10 mouse cellular contexts compared by ENCODE assay signal in genomic region chr11:55069023-55069422, GRCm38 (mm10). TPM values are rescaled to one million over a fixed set of nuclear protein-coding genes. Genes with fewer than 3 reads are reported as not detected.
DNase-seq lines count a peak whose midpoint lies in the region; ATAC-seq and TF ChIP-seq lines count a peak whose summit lies in the region.
"Had no signal": no experiment of that assay in that cellular context is flagged by ENCODE, and none has a peak within 500 bp of the region (broad histone marks: within the 10 kb centered on the region; RNA-seq: fewer than 3 reads in every experiment).

No protein-coding gene starts in this region.

- H3K9me3 ChIP-seq in forebrain, embryonic 13.5 days (replicated peaks): no peaks in the 10 kb centered on the region
- H3K9me3 ChIP-seq in forebrain, embryonic 12.5 days: no peaks in the 10 kb centered on the region
- H3K9me3 ChIP-seq in midbrain, embryonic 13.5 days: no peaks in the 10 kb centered on the region
- no peaks in the 10 kb centered on the region for H3K9me3 ChIP-seq in midbrain, embryonic 10.5 days (replicated peaks)
- H3K9me3 ChIP-seq in forebrain, postnatal 0 days (ENCODE audit: low read length): no peaks in the 10 kb centered on the region
- H3K9me3 ChIP-seq: megakaryocyte, embryonic 14.5 days had no signal

- ATAC-seq in forebrain, embryonic 13.5 days: peak; percentile 33; the same call in 1 of the 2 replicates
- no peak for ATAC-seq in forebrain, embryonic 12.5 days (ENCODE audit: low FRiP score)
- ATAC-seq in midbrain, embryonic 13.5 days: 0 out of 2 replicates have a peak, but pooled peaks have one; percentile 43
- ATAC-seq in forebrain, postnatal 0 days: peak; percentile 23; the same call in 1 of the 2 replicates
- ATAC-seq: Patski had no signal

- no peak overlapping the region for H3K27ac ChIP-seq in forebrain, embryonic 13.5 days
- no peak overlapping the region for H3K27ac ChIP-seq in forebrain, embryonic 12.5 days
- no peak overlapping the region for H3K27ac ChIP-seq in midbrain, embryonic 13.5 days
- no peak overlapping the region for H3K27ac ChIP-seq in midbrain, embryonic 10.5 days (replicated peaks)
- no peak overlapping the region for H3K27ac ChIP-seq in forebrain, postnatal 0 days (ENCODE audit: low read depth, low read length)

- H3K36me3 ChIP-seq in forebrain, embryonic 13.5 days (ENCODE audit: poor library complexity, severe bottlenecking): no peaks in the 10 kb centered on the region
- H3K36me3 ChIP-seq in forebrain, embryonic 12.5 days (replicated peaks): no peaks in the 10 kb centered on the region
- H3K36me3 ChIP-seq in midbrain, embryonic 13.5 days: no peaks in the 10 kb centered on the region
- H3K36me3 ChIP-seq in midbrain, embryonic 10.5 days: no peaks in the 10 kb centered on the region
- H3K36me3 ChIP-seq in forebrain, postnatal 0 days (ENCODE audit: insufficient read depth): no peaks in the 10 kb centered on the region

- H3K4me3 ChIP-seq in forebrain, embryonic 13.5 days: no peak overlapping the region
- no peak overlapping the region for H3K4me3 ChIP-seq in forebrain, embryonic 12.5 days (replicated peaks)
- no peak overlapping the region for H3K4me3 ChIP-seq in midbrain, embryonic 13.5 days (replicated peaks)
- H3K4me3 ChIP-seq in midbrain, embryonic 10.5 days: no peak overlapping the region
- no peak overlapping the region for H3K4me3 ChIP-seq in forebrain, postnatal 0 days (ENCODE audit: low read depth, low read length)
- H3K4me3 ChIP-seq: megakaryocyte, embryonic 14.5 days had no signal

- H3K9ac ChIP-seq in forebrain, embryonic 13.5 days: no peak overlapping the region
- no peak overlapping the region for H3K9ac ChIP-seq in forebrain, embryonic 12.5 days
- H3K9ac ChIP-seq in midbrain, embryonic 13.5 days (replicated peaks): no peak overlapping the region
- no peak overlapping the region for H3K9ac ChIP-seq in forebrain, postnatal 0 days

- H3K27me3 ChIP-seq in forebrain, embryonic 13.5 days: no peaks in the 10 kb centered on the region
- H3K27me3 ChIP-seq in forebrain, embryonic 12.5 days: no peaks in the 10 kb centered on the region
- no peaks in the 10 kb centered on the region for H3K27me3 ChIP-seq in midbrain, embryonic 13.5 days
- no peaks in the 10 kb centered on the region for H3K27me3 ChIP-seq in midbrain, embryonic 10.5 days (ENCODE audit: low read depth, poor library complexity, severe bottlenecking)
- no peaks in the 10 kb centered on the region for H3K27me3 ChIP-seq in forebrain, postnatal 0 days (ENCODE audit: insufficient read depth, low read length)
- H3K27me3 ChIP-seq: Patski had no signal

- no peak overlapping the region for H3K4me2 ChIP-seq in forebrain, embryonic 13.5 days
- H3K4me2 ChIP-seq in forebrain, embryonic 12.5 days: no peak overlapping the region
- no peak overlapping the region for H3K4me2 ChIP-seq in midbrain, embryonic 13.5 days (replicated peaks)
- no peak overlapping the region for H3K4me2 ChIP-seq in forebrain, postnatal 0 days (ENCODE audit: low read depth)

- 47% methylated on average over 2 of the region's 2 CpGs for WGBS in forebrain, embryonic 13.5 days
- WGBS in forebrain, embryonic 12.5 days: 45% methylated on average over 2 of the region's 2 CpGs
- 36% methylated on average over 2 of the region's 2 CpGs for WGBS in midbrain, embryonic 13.5 days
- WGBS in midbrain, embryonic 10.5 days: 44% methylated on average over 2 of the region's 2 CpGs
- 24% methylated on average over 2 of the region's 2 CpGs for WGBS in forebrain, postnatal 0 days

- no peak for DNase-seq in midbrain, embryonic 10.5 days (ENCODE audit: low spot score)
- peak; percentile 25 for DNase-seq in forebrain, postnatal 0 days
- DNase-seq in thymus, postnatal 14 days: peak; percentile 36
- DNase-seq in urinary bladder, postnatal 10 days (ENCODE audit: low spot score): no peak
- no peak for DNase-seq in cerebellum, postnatal 4 days (ENCODE audit: low spot score in 2 of 2)

- H3K4me1 ChIP-seq in forebrain, embryonic 13.5 days: no peaks in the 10 kb centered on the region
- H3K4me1 ChIP-seq in forebrain, embryonic 12.5 days: peaks cover 4% of the 10 kb centered on the region; the same call in 1 of the 2 replicates
- 0 out of 2 replicates have a peak, but pooled peaks cover 3% of the 10 kb centered on the region for H3K4me1 ChIP-seq in midbrain, embryonic 13.5 days (replicated peaks)
- H3K4me1 ChIP-seq in midbrain, embryonic 10.5 days: peaks cover 9% of the 10 kb centered on the region; the same call in 1 of the 2 replicates
- no peaks in the 10 kb centered on the region for H3K4me1 ChIP-seq in forebrain, postnatal 0 days (ENCODE audit: insufficient read depth)

- no peak for TF ChIP-seq CTCF in forebrain, postnatal 0 days (IDR thresholded peaks at IDR 0.05; ENCODE audit: low read depth)

RNA-seq across cellular contexts. Expression of gene Ccdc69, which starts 8.9 kb away (rescaled TPM):
- 0.23 and 0.43 TPM in 2 replicates for polyA plus RNA-seq in forebrain, embryonic 13.5 days (2015; fragmentation: Nextera tagmentation; extraction: Ambion mirVana)
- 0.13 and 0.42 TPM in 2 replicates for polyA plus RNA-seq in forebrain, embryonic 12.5 days (2016; fragmentation: Nextera tagmentation; extraction: Ambion mirVana)
- polyA plus RNA-seq in midbrain, embryonic 13.5 days (2015; fragmentation: Nextera tagmentation; extraction: Ambion mirVana): 0.19 TPM in 1 of 2 replicates, not detected in the other
- polyA plus RNA-seq in midbrain, embryonic 10.5 days (2016; fragmentation: Nextera tagmentation; extraction: Ambion mirVana): 0.34 and 0.39 TPM in 2 replicates
- total RNA-seq in forebrain, postnatal 0 days (2014; rRNA removed): 0.48 and 0.62 TPM in 2 replicates
- polyA plus RNA-seq in forebrain, postnatal 0 days (2015; fragmentation: Nextera tagmentation; extraction: Ambion mirVana): 0.18 and 0.29 TPM in 2 replicates
- polyA plus RNA-seq: Patski had no signal

RNA-seq across cellular contexts. Expression of gene Gm2a, which starts 28.9 kb away (rescaled TPM):
- polyA plus RNA-seq in forebrain, embryonic 13.5 days (2015; fragmentation: Nextera tagmentation; extraction: Ambion mirVana): 11.5 and 12.5 TPM in 2 replicates
- polyA plus RNA-seq in forebrain, embryonic 12.5 days (2016; fragmentation: Nextera tagmentation; extraction: Ambion mirVana): 10.6 and 11.5 TPM in 2 replicates
- 13.2 and 14.5 TPM in 2 replicates for polyA plus RNA-seq in midbrain, embryonic 13.5 days (2015; fragmentation: Nextera tagmentation; extraction: Ambion mirVana)
- 9.3 and 11.9 TPM in 2 replicates for polyA plus RNA-seq in midbrain, embryonic 10.5 days (2016; fragmentation: Nextera tagmentation; extraction: Ambion mirVana)
- 19.9 and 20.2 TPM in 2 replicates for total RNA-seq in forebrain, postnatal 0 days (2014; rRNA removed)
- 46.7 and 48.4 TPM in 2 replicates for polyA plus RNA-seq in forebrain, postnatal 0 days (2015; fragmentation: Nextera tagmentation; extraction: Ambion mirVana)

RNA-seq across cellular contexts. Expression of gene Anxa6, which starts 35.8 kb away (rescaled TPM):
- 28.2 and 29.6 TPM in 2 replicates for polyA plus RNA-seq in forebrain, embryonic 13.5 days (2015; fragmentation: Nextera tagmentation; extraction: Ambion mirVana)
- 46.6 and 59.1 TPM in 2 replicates for polyA plus RNA-seq in forebrain, embryonic 12.5 days (2016; fragmentation: Nextera tagmentation; extraction: Ambion mirVana)
- 30.7 and 36.5 TPM in 2 replicates for polyA plus RNA-seq in midbrain, embryonic 13.5 days (2015; fragmentation: Nextera tagmentation; extraction: Ambion mirVana)
- polyA plus RNA-seq in midbrain, embryonic 10.5 days (2016; fragmentation: Nextera tagmentation; extraction: Ambion mirVana): 53.9 and 71.1 TPM in 2 replicates
- 52.3 and 57.2 TPM in 2 replicates for total RNA-seq in forebrain, postnatal 0 days (2014; rRNA removed)
- 40.5 and 50.2 TPM in 2 replicates for polyA plus RNA-seq in forebrain, postnatal 0 days (2015; fragmentation: Nextera tagmentation; extraction: Ambion mirVana)

Comparison
In these comparisons a context has a peak if more than half of its experiments do, and no peak if none do; other contexts are left out.
1. DNase-seq: peak in forebrain, postnatal 0 days (single experiment) and thymus, postnatal 14 days (single experiment); none in midbrain, embryonic 10.5 days (single experiment), urinary bladder, postnatal 10 days (single experiment) and cerebellum, postnatal 4 days (0 of 2).